Mouse (Mus musculus): ENCODE results near the gene Hpn.

DNA sequence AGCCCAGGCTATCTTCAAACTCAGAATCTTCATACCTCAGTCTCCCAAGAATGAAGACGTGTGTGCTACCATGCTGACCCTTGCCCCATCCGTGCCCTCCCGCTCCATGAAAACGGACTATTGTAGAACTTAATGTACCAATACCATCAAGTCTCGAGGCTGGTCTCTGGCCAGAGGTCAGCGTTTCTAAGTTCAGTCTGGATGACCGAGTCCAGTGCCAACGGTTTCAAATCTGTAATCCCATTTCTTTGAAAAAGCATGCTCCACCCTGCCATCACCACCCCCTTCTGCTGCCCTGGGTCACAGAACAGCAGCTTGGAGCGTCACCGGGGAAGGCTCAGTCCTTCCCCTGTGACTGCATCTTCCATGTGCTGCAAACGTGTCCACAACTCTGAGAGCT lies 7.3 kb downstream of the Hpn start:
- TF ChIP-seq POLR2A (IDR thresholded peaks at IDR 0.05; ENCODE audit: borderline replicate concordance, control insufficient read depth, low read depth, low read length) = no peak
- TF ChIP-seq CTCF (IDR thresholded peaks at IDR 0.05; ENCODE audit: control insufficient read depth, insufficient read depth, low read length) = no peak
